Mouse (Mus musculus): ENCODE measurements at regions not wholly inside any gene's neighbourhood (a gene's known extent, or its start where the extent isn't known, plus 50 kb on each side); places are given as distances from the start of the nearest gene placed in this dataset.

- TF ChIP-seq EP300 (IDR thresholded peaks at IDR 0.05; ENCODE audit: insufficient read depth, low read depth, low read length) (no peak), CTCF (IDR thresholded peaks at IDR 0.05; ENCODE audit: low read depth, low read length) (no peak), POLR2A (IDR thresholded peaks at IDR 0.05; ENCODE audit: insufficient read depth, low read length) (no peak)
These were observed 318.6 kb upstream of the Usp25 start for GRCm38 (mm10) chr16:76694913-76695312.
